Mouse (Mus musculus) lung, adult 2 months (tissue): ENCODE data around the gene Traf7. TPM values are rescaled to one million over a fixed set of nuclear protein-coding genes. Genes with fewer than 3 reads are reported as not detected.

Source experiments
- DNase-seq: peaks from one replicate; pipeline ENCODE4 v3.0.0; 2022
- H3K4me1 ChIP-seq: fragments of 200-500 bp; 2 replicates; pipeline ENCODE4 v1.6.1; 2011; ENCODE audit warnings: low read length; ENCODE audit not compliant: control insufficient read depth, insufficient read depth
- H3K4me3 ChIP-seq: fragments of 200-500 bp; replicated peaks from 2 replicates; pipeline ENCODE3; 2011; ENCODE audit warnings: low read depth, mild to moderate bottlenecking, control low read depth, low read length; ENCODE audit errors: extremely low read depth
- CTCF ChIP-seq: fragments of 200-500 bp; IDR thresholded peaks from 2 replicates; pipeline ENCODE4 v1.5.1; 2011; ENCODE audit warnings: mild to moderate bottlenecking, low read length, control low read depth; ENCODE audit not compliant: insufficient read depth
- POLR2A ChIP-seq: fragments of 200-500 bp; IDR thresholded peaks from 2 replicates; pipeline ENCODE4 v1.6.1; 2011; ENCODE audit warnings: low read depth, mild to moderate bottlenecking, control low read depth, low read length, borderline replicate concordance; ENCODE audit errors: extremely low read depth
- WGBS: fragments of 180-500 bp; shearing (Covaris S2); methylation state at CpG from one replicate; pipeline ENCODE4 v1.1.7; 2018; 5-methylcytosine and 5-hydroxymethylcytosine counted together
- polyA plus RNA-seq: library from polyadenylated mRNA; depleted of rRNA; stranded (reverse); fragments of >200 nt; gene quantifications from 2 replicates; pipeline ENCODE4 v1.2.3, GENCODE M21; 2012; rRNA removed

The Traf7 gene
- polyA plus RNA-seq, 1 experiment: 263 TPM

- 69% methylated on average over 2 of the region's 2 CpGs for WGBS
- H3K4me1 ChIP-seq: no peaks in the 10 kb centered on the region
- no peak overlapping the region for H3K4me3 ChIP-seq
- no peak for DNase-seq
- no peak for TF ChIP-seq POLR2A
- no peak for TF ChIP-seq CTCF
These were observed 66.2 kb downstream of the Traf7 start for GRCm38 (mm10) chr17:24461580-24461979.

Other genes starting within 250 kb of the Traf7 start
- 0.40 and 0.78 TPM in 2 replicates for gene Abca17, start 176.9 kb downstream of the Traf7 start, polyA plus RNA-seq
- gene Abca3, start 176.0 kb downstream of the Traf7 start, polyA plus RNA-seq: 231 and 262 TPM in 2 replicates
- gene Rnps1, start 113.4 kb downstream of the Traf7 start, polyA plus RNA-seq: 83.2 and 101 TPM in 2 replicates
- 70.0 and 78.3 TPM in 2 replicates for gene Eci1, start 101.3 kb downstream of the Traf7 start, polyA plus RNA-seq
- 7.7 and 22.4 TPM in 2 replicates for gene Dnase1l2, start 84.8 kb downstream of the Traf7 start, polyA plus RNA-seq
- gene E4f1, start 57.6 kb downstream of the Traf7 start, polyA plus RNA-seq: 85.9 and 90.1 TPM in 2 replicates
- gene Pgp, start 57.5 kb downstream of the Traf7 start, polyA plus RNA-seq: 39.5 and 46.2 TPM in 2 replicates
- gene Bricd5, start 54.1 kb downstream of the Traf7 start, polyA plus RNA-seq: 0.15 and 0.43 TPM in 2 replicates
- gene Mlst8, start 48.9 kb downstream of the Traf7 start, polyA plus RNA-seq: 27.5 and 43.2 TPM in 2 replicates
- 1.7 and 2.1 TPM in 2 replicates for gene Caskin1, start 39.3 kb downstream of the Traf7 start, polyA plus RNA-seq
- 1.1 and 1.2 TPM in 2 replicates for gene Rab26, start 6.3 kb upstream of the Traf7 start, polyA plus RNA-seq
- 136 and 146 TPM in 2 replicates for gene Pkd1, start 21.9 kb upstream of the Traf7 start, polyA plus RNA-seq
- gene Tsc2, start 104.7 kb upstream of the Traf7 start, polyA plus RNA-seq: 220 and 230 TPM in 2 replicates
- gene Nthl1, start 104.7 kb upstream of the Traf7 start, polyA plus RNA-seq: 18.8 and 19.3 TPM in 2 replicates
- gene Slc9a3r2, start 122.4 kb upstream of the Traf7 start, polyA plus RNA-seq: 507 and 712 TPM in 2 replicates
- gene Npw, start 130.5 kb upstream of the Traf7 start, polyA plus RNA-seq: 77.9 and 131 TPM in 2 replicates
- gene Zfp598, start 141.7 kb upstream of the Traf7 start, polyA plus RNA-seq: 89.7 and 89.8 TPM in 2 replicates
- 0.46 and 0.62 TPM in 2 replicates for gene Syngr3, start 162.0 kb upstream of the Traf7 start, polyA plus RNA-seq
- 13.7 and 20.3 TPM in 2 replicates for gene Gfer, start 168.2 kb upstream of the Traf7 start, polyA plus RNA-seq
- gene Noxo1, start 168.3 kb upstream of the Traf7 start, polyA plus RNA-seq: 13.2 and 14.2 TPM in 2 replicates
- 45.4 and 60.7 TPM in 2 replicates for gene Tbl3, start 179.7 kb upstream of the Traf7 start, polyA plus RNA-seq
- gene Rnf151, start 190.1 kb upstream of the Traf7 start, polyA plus RNA-seq: 0.29 and 0.57 TPM in 2 replicates
- 1,603 and 2,135 TPM in 2 replicates for gene Rps2, start 190.2 kb upstream of the Traf7 start, polyA plus RNA-seq
- 174 and 218 TPM in 2 replicates for gene Ndufb10, start 196.5 kb upstream of the Traf7 start, polyA plus RNA-seq
- 0.26 and 6.4 TPM in 2 replicates for gene Rpl3l, start 199.9 kb upstream of the Traf7 start, polyA plus RNA-seq
- 84.4 and 103 TPM in 2 replicates for gene Msrb1, start 208.7 kb upstream of the Traf7 start, polyA plus RNA-seq
- gene Hs3st6, start 225.1 kb upstream of the Traf7 start, polyA plus RNA-seq: 6.4 and 8.9 TPM in 2 replicates